In the genomic region with DNA sequence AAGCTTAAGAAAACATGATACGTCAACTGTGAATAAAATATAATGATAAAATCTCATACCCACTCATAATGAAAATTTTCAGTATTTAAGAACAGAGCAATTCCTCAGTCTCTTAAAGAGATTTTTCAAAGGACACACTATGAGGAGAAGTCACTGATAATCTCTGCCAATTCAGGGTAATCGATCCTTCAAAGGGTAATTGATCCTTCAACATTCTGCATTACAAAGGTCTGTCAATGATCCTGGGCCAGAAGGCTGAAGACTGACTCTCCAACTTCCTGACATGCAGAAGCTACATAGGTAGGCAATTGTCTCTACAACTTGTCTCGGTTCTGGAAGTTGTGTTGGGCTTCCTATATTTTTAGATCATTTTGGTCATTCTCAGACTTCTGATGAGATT, we compare ENCODE assay signal across 38 mouse cellular contexts. TPM values are rescaled to one million over a fixed set of nuclear protein-coding genes. Genes with fewer than 3 reads are reported as not detected.
"Had no signal": no experiment of that assay in that cellular context is flagged by ENCODE, and none has a peak within 500 bp of the region (broad histone marks: within the 10 kb centered on the region; RNA-seq: fewer than 3 reads in every experiment).

No protein-coding gene starts in this region.

- H3K4me2 ChIP-seq: embryonic facial prominence, embryonic 12.5 days; embryonic facial prominence, embryonic 13.5 days; embryonic facial prominence, embryonic 15.5 days; forebrain, embryonic 12.5 days; forebrain, embryonic 13.5 days; forebrain, embryonic 15.5 days had no signal

- ATAC-seq: forebrain, embryonic 13.5 days; forebrain, embryonic 14.5 days; forebrain, embryonic 15.5 days; forebrain, embryonic 16.5 days; forebrain, postnatal 0 days had no signal

- DNase-seq: cerebellum, adult 9-10 months; cerebellum, adult 9-11 months; cerebellum, postnatal 10 days; cerebellum, postnatal 14 days; cerebellum, postnatal 25 days; cerebellum, postnatal 36 days; embryo, embryonic 11 days; forebrain, postnatal 0 days; gastrocnemius, adult 2 months; gastrocnemius, postnatal 10 days; gastrocnemius, postnatal 14 days; gastrocnemius, postnatal 25 days; gastrocnemius, postnatal 36 days; heart, adult 11 months; heart, adult 2 months had no signal

- H3K4me1 ChIP-seq: embryonic facial prominence, embryonic 10.5 days; embryonic facial prominence, embryonic 12.5 days; embryonic facial prominence, embryonic 13.5 days; embryonic facial prominence, embryonic 15.5 days; forebrain, embryonic 10.5 days; forebrain, embryonic 12.5 days; forebrain, embryonic 13.5 days; forebrain, embryonic 15.5 days had no signal

- H3K36me3 ChIP-seq: embryonic facial prominence, embryonic 10.5 days; embryonic facial prominence, embryonic 12.5 days; embryonic facial prominence, embryonic 13.5 days; embryonic facial prominence, embryonic 15.5 days; forebrain, embryonic 10.5 days; forebrain, embryonic 12.5 days; forebrain, embryonic 15.5 days had no signal

- H3K9me3 ChIP-seq: embryonic facial prominence, embryonic 10.5 days; embryonic facial prominence, embryonic 12.5 days; embryonic facial prominence, embryonic 13.5 days; embryonic facial prominence, embryonic 15.5 days; forebrain, embryonic 10.5 days; forebrain, embryonic 12.5 days; forebrain, embryonic 13.5 days; forebrain, embryonic 15.5 days had no signal

- H3K27ac ChIP-seq: embryonic facial prominence, embryonic 10.5 days; embryonic facial prominence, embryonic 12.5 days; embryonic facial prominence, embryonic 13.5 days; embryonic facial prominence, embryonic 15.5 days; forebrain, embryonic 10.5 days; forebrain, embryonic 12.5 days; forebrain, embryonic 13.5 days; forebrain, embryonic 15.5 days; gastrocnemius, adult 2 months; heart, adult 2 months had no signal

- H3K9ac ChIP-seq: embryonic facial prominence, embryonic 12.5 days; embryonic facial prominence, embryonic 13.5 days; embryonic facial prominence, embryonic 15.5 days; forebrain, embryonic 12.5 days; forebrain, embryonic 13.5 days; forebrain, embryonic 15.5 days; forebrain, postnatal 0 days had no signal

- H3K27me3 ChIP-seq: embryonic facial prominence, embryonic 12.5 days; embryonic facial prominence, embryonic 13.5 days; embryonic facial prominence, embryonic 15.5 days; forebrain, embryonic 12.5 days; forebrain, embryonic 13.5 days; forebrain, embryonic 15.5 days had no signal

- H3K4me3 ChIP-seq: embryonic facial prominence, embryonic 10.5 days; embryonic facial prominence, embryonic 12.5 days; embryonic facial prominence, embryonic 13.5 days; embryonic facial prominence, embryonic 15.5 days; erythroblast, embryonic 14.5 days; forebrain, embryonic 10.5 days; forebrain, embryonic 12.5 days; forebrain, embryonic 13.5 days; forebrain, embryonic 15.5 days; gastrocnemius, adult 2 months; heart, adult 2 months had no signal

RNA-seq across cellular contexts. Expression of a gene that starts 12.9 kb away (rescaled TPM):
- total RNA-seq: common myeloid progenitor, adult 5-6 weeks; forebrain, postnatal 0 days; gastrocnemius, adult 18-20 months; gastrocnemius, adult 2 months; gastrocnemius, adult 8-10 months; gastrocnemius, postnatal 10 days; gastrocnemius, postnatal 14 days; gastrocnemius, postnatal 25 days; gastrocnemius, postnatal 36 days; gastrocnemius, postnatal 4 days; granulocyte monocyte progenitor cell, adult 5-6 weeks; heart, adult 2 months; heart, adult 8-10 months had no signal
- polyA plus RNA-seq: cortical plate, adult 2 months; embryonic facial prominence, embryonic 10.5 days; embryonic facial prominence, embryonic 11.5 days; embryonic facial prominence, embryonic 12.5 days; embryonic facial prominence, embryonic 13.5 days; embryonic facial prominence, embryonic 14.5 days; embryonic facial prominence, embryonic 15.5 days; erythroblast, embryonic 14.5 days; forebrain, embryonic 10.5 days; forebrain, embryonic 11.5 days; forebrain, embryonic 12.5 days; forebrain, embryonic 13.5 days; forebrain, embryonic 14.5 days; forebrain, embryonic 15.5 days; forebrain, embryonic 16.5 days; forebrain, postnatal 0 days; frontal cortex, adult 2 months; gonadal fat pad, adult 2 months had no signal
